Mouse (Mus musculus): ENCODE results near the gene Lsamp.

Gene Lsamp

GRCm38 (mm10) chr16:42169447-42170140 is 2185.4 kb downstream of the Lsamp start:
- peak; percentile 90 for DNase-seq (ENCODE audit: low read depth, low spot score)

- peak; percentile 85 for DNase-seq (ENCODE audit: low read depth, low spot score)
Observed at GRCm38 (mm10) chr16:42172476-42172875, 2188.3 kb downstream of the Lsamp start.

DNA sequence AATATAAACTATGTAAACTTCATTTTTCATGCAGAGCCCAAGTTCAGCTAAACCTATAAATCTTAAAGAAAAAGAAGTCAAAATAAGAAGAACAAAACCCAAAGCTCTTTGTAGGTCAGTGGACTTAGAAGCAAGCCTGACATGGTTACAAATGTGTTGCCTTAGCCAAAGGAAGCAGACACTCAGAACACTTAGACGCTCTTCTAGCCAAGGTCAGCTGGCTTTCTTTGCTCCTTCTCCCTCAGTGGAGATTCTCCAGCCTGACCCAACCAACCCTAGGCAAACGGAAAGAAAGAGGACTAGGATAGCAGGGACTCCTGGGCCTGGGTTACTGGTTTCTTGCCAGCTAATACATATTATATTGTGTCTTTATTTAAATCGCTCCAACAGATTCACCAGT is 2194.7 kb downstream of the Lsamp start:
- DNase-seq (ENCODE audit: low read depth, low spot score) = no peak

DNA sequence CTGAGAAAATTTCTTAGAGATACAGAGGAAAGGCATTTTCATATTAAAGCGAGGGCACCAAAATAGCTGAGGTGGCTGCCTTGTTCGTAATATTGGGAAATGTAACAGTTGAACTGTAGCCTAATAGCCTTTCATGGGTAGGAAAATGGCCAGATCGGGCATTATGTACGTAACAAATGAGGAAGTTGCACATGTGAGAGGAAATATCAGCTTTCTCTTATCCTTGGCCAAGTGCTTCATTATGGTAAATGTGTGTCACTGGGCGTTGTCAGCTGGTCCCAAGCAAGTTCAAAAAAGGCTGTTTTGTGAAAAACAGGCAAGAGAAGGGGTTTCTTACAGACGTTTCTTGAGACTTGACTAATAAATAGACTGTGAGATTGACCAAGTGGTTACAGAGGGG is 2195.9 kb downstream of the Lsamp start:
- no peak for DNase-seq (ENCODE audit: low read depth, low spot score)

DNA sequence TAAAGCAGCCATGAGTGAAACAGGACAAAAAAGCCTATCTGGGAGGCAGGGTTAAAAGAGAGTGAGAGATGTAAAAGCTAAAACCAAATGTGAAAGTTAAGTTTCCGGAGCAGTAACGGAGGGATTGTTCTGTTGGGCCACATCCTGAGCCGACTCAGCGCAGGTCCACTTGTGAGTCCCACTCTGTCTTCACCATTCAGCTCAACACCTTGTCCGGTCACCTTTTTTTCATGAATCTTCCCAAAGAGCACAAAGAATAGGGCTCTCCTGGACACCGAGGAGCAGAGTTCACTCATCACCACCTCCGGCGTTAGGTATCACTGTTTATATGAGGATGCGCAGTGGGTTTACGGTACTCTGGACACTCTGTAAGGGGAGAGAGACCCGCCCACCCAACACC is 2196.3 kb downstream of the Lsamp start:
- DNase-seq (ENCODE audit: low read depth, low spot score) = no peak

DNA sequence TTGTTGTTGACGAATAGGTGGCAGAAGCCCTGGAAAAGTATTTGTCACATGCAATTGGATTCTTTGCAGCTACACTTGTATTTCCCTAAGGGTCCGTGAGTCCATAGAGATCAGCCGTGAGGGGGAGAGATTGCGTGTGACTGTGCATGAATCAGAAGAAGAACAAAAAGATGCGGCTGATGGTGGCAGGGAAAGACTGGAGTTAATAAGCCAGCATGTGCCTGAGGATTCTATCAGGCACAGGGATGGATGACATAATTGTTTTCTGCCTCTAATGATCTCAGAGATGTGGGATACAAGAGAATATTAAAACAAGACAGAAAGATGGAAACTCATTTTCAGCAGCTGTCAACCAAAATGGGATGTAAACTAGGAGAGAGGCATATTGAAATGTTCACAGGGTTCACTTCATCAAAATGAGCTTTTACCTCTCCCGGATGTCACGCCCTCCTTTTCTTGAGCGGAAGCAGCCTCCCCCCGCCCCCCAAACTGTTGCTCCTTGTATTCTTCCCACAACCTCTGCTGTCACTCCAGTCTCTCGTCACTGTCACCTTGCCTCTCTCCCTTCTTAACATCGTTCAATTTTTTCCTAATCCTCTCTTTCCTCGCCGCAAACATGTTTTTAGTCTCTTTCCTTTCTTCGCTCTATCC is 2205.4 kb downstream of the Lsamp start:
- DNase-seq (ENCODE audit: low read depth, low spot score) = peak; percentile 58

- peak; percentile 96 for DNase-seq (ENCODE audit: low read depth, low spot score)
Observed at GRCm38 (mm10) chr16:42190114-42191045, 2206.2 kb downstream of the Lsamp start.

All from brain, adult 2 months (tissue).